ENCODE assay signal across 15 mouse cellular contexts in genomic region chr8:56277810-56278528, GRCm38 (mm10). TPM values are rescaled to one million over a fixed set of nuclear protein-coding genes. Genes with fewer than 3 reads are reported as not detected.
DNase-seq lines count a peak whose midpoint lies in the region; ATAC-seq and TF ChIP-seq lines count a peak whose summit lies in the region.
"Had no signal": no experiment of that assay in that cellular context is flagged by ENCODE, and none has a peak within 500 bp of the region (broad histone marks: within the 10 kb centered on the region; RNA-seq: fewer than 3 reads in every experiment).

No protein-coding gene starts in this region.

- H3K9me3 ChIP-seq in midbrain, embryonic 14.5 days (ENCODE audit: control insufficient read depth, low read length): no peaks in the 10 kb centered on the region
- H3K9me3 ChIP-seq in midbrain, embryonic 16.5 days (replicated peaks; ENCODE audit: control insufficient read depth, low read length, poor library complexity, severe bottlenecking): no peaks in the 10 kb centered on the region
- no peaks in the 10 kb centered on the region for H3K9me3 ChIP-seq in intestine, embryonic 14.5 days (ENCODE audit: control insufficient read depth, low read length)
- H3K9me3 ChIP-seq: embryonic facial prominence, embryonic 13.5 days; forebrain, embryonic 13.5 days; hindbrain, embryonic 15.5 days had no signal

- no peaks in the 10 kb centered on the region for H3K27me3 ChIP-seq in midbrain, embryonic 14.5 days (ENCODE audit: control insufficient read depth, insufficient read depth, low read length)
- no peaks in the 10 kb centered on the region for H3K27me3 ChIP-seq in midbrain, embryonic 16.5 days (ENCODE audit: control insufficient read depth, insufficient read depth, low read depth, low read length)
- H3K27me3 ChIP-seq in intestine, embryonic 14.5 days (replicated peaks; ENCODE audit: control insufficient read depth, insufficient read depth, low read length): no peaks in the 10 kb centered on the region
- H3K27me3 ChIP-seq: embryonic facial prominence, embryonic 13.5 days; forebrain, embryonic 13.5 days; hindbrain, embryonic 15.5 days had no signal

- TF ChIP-seq CTCF in gastrocnemius, adult 2 months (IDR thresholded peaks at IDR 0.05): no peak

- H3K4me3 ChIP-seq in gastrocnemius, adult 2 months: no peak overlapping the region
- H3K4me3 ChIP-seq in midbrain, embryonic 14.5 days (replicated peaks; ENCODE audit: low read depth, low read length): no peak overlapping the region
- no peak overlapping the region for H3K4me3 ChIP-seq in midbrain, embryonic 16.5 days (ENCODE audit: low read depth, low read length)
- H3K4me3 ChIP-seq in intestine, embryonic 14.5 days (ENCODE audit: low read depth, low read length): no peak overlapping the region
- H3K4me3 ChIP-seq: embryonic facial prominence, embryonic 13.5 days; forebrain, embryonic 13.5 days; hindbrain, embryonic 15.5 days had no signal

- H3K27ac ChIP-seq in gastrocnemius, adult 2 months: no peak overlapping the region; the same call in 1 of the 2 replicates
- H3K27ac ChIP-seq in midbrain, embryonic 14.5 days (replicated peaks; ENCODE audit: low read depth, low read length): no peak overlapping the region
- H3K27ac ChIP-seq in midbrain, embryonic 16.5 days (ENCODE audit: low read length): no peak overlapping the region
- H3K27ac ChIP-seq in intestine, embryonic 14.5 days (ENCODE audit: low read depth): no peak overlapping the region
- H3K27ac ChIP-seq: embryonic facial prominence, embryonic 13.5 days; forebrain, embryonic 13.5 days; hindbrain, embryonic 15.5 days had no signal

- DNase-seq in gastrocnemius, adult 2 months: peak; percentile 46
- DNase-seq in gastrocnemius, postnatal 4 days (ENCODE audit: low spot score in 2 of 2): no peak
- DNase-seq in midbrain, embryonic 14.5 days: no peak
- no peak for DNase-seq in intestine, embryonic 14.5 days (ENCODE audit: low spot score)
- peak; percentile 47 for DNase-seq in urinary bladder, postnatal 25 days (ENCODE audit: low spot score)
- no peak for DNase-seq in lung, adult 18-20 months
- DNase-seq in cerebellum, postnatal 25 days: no peak
- DNase-seq: cerebellum, adult 9-10 months; kidney, postnatal 14 days; lung, postnatal 4 days; thymus, adult 2 months had no signal

- H3K4me1 ChIP-seq in midbrain, embryonic 14.5 days (ENCODE audit: control insufficient read depth, insufficient read depth, low read length): no peaks in the 10 kb centered on the region
- no peaks in the 10 kb centered on the region for H3K4me1 ChIP-seq in midbrain, embryonic 16.5 days (ENCODE audit: control insufficient read depth, insufficient read depth, low read length)
- H3K4me1 ChIP-seq in intestine, embryonic 14.5 days (replicated peaks; ENCODE audit: control insufficient read depth, insufficient read depth, low read length): no peaks in the 10 kb centered on the region
- H3K4me1 ChIP-seq: embryonic facial prominence, embryonic 13.5 days; forebrain, embryonic 13.5 days; hindbrain, embryonic 15.5 days had no signal

- WGBS in midbrain, embryonic 14.5 days: 89% methylated on average over 7 of the region's 9 CpGs
- WGBS in midbrain, embryonic 16.5 days: 89% methylated on average over 7 of the region's 9 CpGs
- WGBS in intestine, embryonic 14.5 days: 88% methylated on average over 7 of the region's 9 CpGs

- H3K36me3 ChIP-seq in midbrain, embryonic 14.5 days (ENCODE audit: control insufficient read depth, insufficient read depth, low read length): no peaks in the 10 kb centered on the region
- no peaks in the 10 kb centered on the region for H3K36me3 ChIP-seq in midbrain, embryonic 16.5 days (ENCODE audit: control insufficient read depth, insufficient read depth, low read length)
- no peaks in the 10 kb centered on the region for H3K36me3 ChIP-seq in intestine, embryonic 14.5 days (ENCODE audit: control insufficient read depth, insufficient read depth, low read length)
- H3K36me3 ChIP-seq: embryonic facial prominence, embryonic 13.5 days; hindbrain, embryonic 15.5 days had no signal

- ATAC-seq in midbrain, embryonic 14.5 days (ENCODE audit: low FRiP score, low TSS enrichment): 0 out of 2 replicates have a peak, but pooled peaks have one; percentile 11
- ATAC-seq in midbrain, embryonic 16.5 days: no peak
- ATAC-seq in intestine, embryonic 14.5 days (replicated peaks; ENCODE audit: low FRiP score, low TSS enrichment, low read depth): 0 out of 2 replicates have a peak, but pooled peaks have one; percentile 12
- ATAC-seq: forebrain, embryonic 13.5 days had no signal

- H3K4me2 ChIP-seq in midbrain, embryonic 14.5 days (ENCODE audit: low read length): no peak overlapping the region
- H3K4me2 ChIP-seq in midbrain, embryonic 16.5 days (ENCODE audit: low read length): no peak overlapping the region
- H3K4me2 ChIP-seq in intestine, embryonic 14.5 days (ENCODE audit: low read length): no peak overlapping the region
- H3K4me2 ChIP-seq: embryonic facial prominence, embryonic 13.5 days; forebrain, embryonic 13.5 days; hindbrain, embryonic 15.5 days had no signal

- no peak overlapping the region for H3K9ac ChIP-seq in midbrain, embryonic 14.5 days (replicated peaks; ENCODE audit: low read length)
- no peak overlapping the region for H3K9ac ChIP-seq in midbrain, embryonic 16.5 days (ENCODE audit: low read depth, low read length)
- H3K9ac ChIP-seq in intestine, embryonic 14.5 days (ENCODE audit: low read length): no peak overlapping the region
- H3K9ac ChIP-seq: embryonic facial prominence, embryonic 13.5 days; forebrain, embryonic 13.5 days; hindbrain, embryonic 15.5 days had no signal

- intact Hi-C loops in gastrocnemius, adult 2 months (cut with DNase I): no loop called here

RNA-seq across cellular contexts. Expression of gene Hpgd, which starts 16.4 kb away (rescaled TPM):
- 1 to 10 TPM; 1.3 to 1.9 TPM for total RNA-seq in gastrocnemius, adult 2 months (2021)
- total RNA-seq in gastrocnemius, postnatal 4 days (2021): 1 to 10 TPM; 5.7 to 6.7 TPM
- 2.7 and 5.5 TPM in 2 replicates for polyA plus RNA-seq in midbrain, embryonic 14.5 days (2014; fragmentation: Nextera tagmentation; extraction: Ambion mirVana)
- 3.4 and 4.1 TPM in 2 replicates for polyA plus RNA-seq in midbrain, embryonic 16.5 days (2015; fragmentation: Nextera tagmentation; extraction: Ambion mirVana)
- 32.7 and 34.0 TPM in 2 replicates for polyA plus RNA-seq in intestine, embryonic 14.5 days (2014; fragmentation: Nextera tagmentation; extraction: Ambion mirVana)

Comparison
In these comparisons a context has a peak if more than half of its experiments do, and no peak if none do; other contexts are left out.
1. DNase-seq: peak in gastrocnemius, adult 2 months (single experiment) and urinary bladder, postnatal 25 days (single experiment); none in gastrocnemius, postnatal 4 days (0 of 2), midbrain, embryonic 14.5 days (single experiment), intestine, embryonic 14.5 days (single experiment), lung, adult 18-20 months (0 of 2) and cerebellum, postnatal 25 days (0 of 2).